Mouse (Mus musculus) fat pad, adult 2 months (tissue): Measurements from ENCODE around the gene Ccdc183.

ENCODE experiments used
- DNase-seq: peaks from one replicate; pipeline ENCODE4 v3.0.0-alpha.2; 2011; ENCODE audit warnings: low read depth, low spot score; ENCODE audit errors: extremely low read depth

The Ccdc183 gene

GRCm38 (mm10) chr2:25577951-25578795, 39.3 kb downstream of the Ccdc183 start:
- no peak for DNase-seq

- no peak for DNase-seq
Measured at GRCm38 (mm10) chr2:25576965-25577891, 40.2 kb downstream of the Ccdc183 start.

GRCm38 (mm10) chr2:25576028-25576850, 41.2 kb downstream of the Ccdc183 start:
- DNase-seq: no peak

GRCm38 (mm10) chr2:25575432-25576027, 41.9 kb downstream of the Ccdc183 start:
- no peak for DNase-seq

- peak; percentile 91 for DNase-seq
Measured at GRCm38 (mm10) chr2:25574579-25575431, 42.7 kb downstream of the Ccdc183 start, which contains the start of the genes Mamdc4 and Phpt1. Mamdc4 (minus strand) TSS chr2:25574845. Phpt1 (minus strand) TSS chr2:25575224.

GRCm38 (mm10) chr2:25574136-25574535, 43.3 kb downstream of the Ccdc183 start:
- DNase-seq: no peak

GRCm38 (mm10) chr2:25573068-25573467, 44.4 kb downstream of the Ccdc183 start:
- no peak for DNase-seq

- DNase-seq: no peak
Measured at GRCm38 (mm10) chr2:25571221-25571620, 46.3 kb downstream of the Ccdc183 start.

GRCm38 (mm10) chr2:25569323-25569722, 48.2 kb downstream of the Ccdc183 start:
- no peak for DNase-seq

- DNase-seq: no peak
Measured at GRCm38 (mm10) chr2:25568473-25569019, 48.9 kb downstream of the Ccdc183 start.

GRCm38 (mm10) chr2:25566558-25566957, 50.9 kb downstream of the Ccdc183 start:
- no peak for DNase-seq

GRCm38 (mm10) chr2:25565741-25566140, 51.7 kb downstream of the Ccdc183 start:
- no peak for DNase-seq

- DNase-seq: no peak
Measured at GRCm38 (mm10) chr2:25561946-25562345, 55.5 kb downstream of the Ccdc183 start.

GRCm38 (mm10) chr2:25560551-25560950, 56.9 kb downstream of the Ccdc183 start:
- no peak for DNase-seq

- DNase-seq: no peak
Measured at GRCm38 (mm10) chr2:25558774-25559173, 58.7 kb downstream of the Ccdc183 start.
